Mouse (Mus musculus) adrenal gland, postnatal 10 days (tissue): ENCODE measurements around the gene Pcbp1. TPM values are rescaled to one million over a fixed set of nuclear protein-coding genes. Genes with fewer than 3 reads are reported as not detected.
"Not testable (repeated sequence)": the region's sequence is repeated elsewhere in the genome, so short reads cannot be mapped to it uniquely, and the experiment has no call there.

Experiments
- DNase-seq: peaks from one replicate; pipeline ENCODE4 v3.0.0; 2021; ENCODE audit warnings: mixed read lengths
- microRNA-seq: library from miRNA; unstranded; fragments of <30 nt; microRNA quantifications from one replicate; pipeline ENCODE4 v1.2.0, GENCODE M21; 2021
- total RNA-seq, 2 experiments: library from RNA; stranded (reverse); gene quantifications; 2 replicates each; pipeline ENCODE4 v1.2.3; 2021

The Pcbp1 gene
- total RNA-seq, 2 experiments from 2014 or later, result 233 to 243 TPM

DNA sequence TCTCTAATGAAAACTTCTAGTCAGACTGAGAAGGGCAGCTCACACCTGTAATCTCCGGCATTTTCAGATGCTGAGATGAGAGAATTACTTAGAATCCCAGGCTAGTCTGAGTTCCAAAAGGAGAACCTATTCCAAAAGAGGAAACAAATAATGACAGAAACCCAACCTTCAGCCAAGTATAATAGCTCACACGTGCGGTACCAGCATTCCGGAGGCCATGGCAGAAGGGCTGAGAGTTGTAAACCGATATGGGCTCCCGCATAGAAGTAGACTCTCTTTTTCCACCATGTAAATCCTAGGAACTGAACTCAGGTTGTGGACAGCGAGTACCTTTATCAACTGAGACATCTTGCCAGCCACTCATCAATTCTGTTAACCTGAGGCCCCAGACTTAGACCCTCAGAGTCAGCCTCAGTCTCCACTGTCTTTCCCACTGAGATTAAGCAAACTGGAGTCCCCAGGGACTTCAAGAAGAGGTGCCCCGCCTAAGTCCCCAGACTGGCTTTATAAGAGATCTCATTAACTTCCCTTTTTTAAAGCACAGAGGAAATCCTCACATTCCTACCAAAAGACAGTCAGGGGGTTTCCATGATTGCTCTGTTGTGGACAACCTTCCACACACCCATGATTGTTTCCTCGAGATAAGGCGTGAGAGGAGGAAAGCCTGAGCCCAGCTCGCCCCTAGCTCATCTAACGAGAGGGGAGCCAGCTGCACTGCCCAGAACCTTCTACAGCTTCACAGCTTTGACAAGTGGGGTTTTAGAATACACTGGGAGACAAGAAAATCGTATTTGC, 32.5 kb downstream of the Pcbp1 start:
- no peak for DNase-seq

DNA sequence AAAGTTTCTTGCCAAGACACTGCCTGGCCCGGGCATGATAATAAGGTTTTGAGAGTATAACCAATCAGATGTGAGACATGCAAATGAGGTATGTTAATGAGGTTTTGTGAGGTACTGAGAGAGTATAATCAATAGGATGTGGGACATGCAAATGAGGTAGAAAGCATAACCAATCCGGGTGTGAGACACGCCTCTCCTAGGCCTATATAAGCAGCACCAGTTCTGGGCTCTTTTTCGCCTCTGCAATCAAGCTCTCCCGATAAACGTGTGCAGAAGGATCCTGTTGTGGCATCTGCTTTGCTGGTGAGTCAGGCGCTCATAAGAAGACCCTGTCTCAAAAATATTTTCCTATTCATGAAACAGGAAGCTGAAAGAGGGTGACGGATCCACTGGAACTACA, 35.7 kb downstream of the Pcbp1 start:
- not testable (repeated sequence) for DNase-seq

DNA sequence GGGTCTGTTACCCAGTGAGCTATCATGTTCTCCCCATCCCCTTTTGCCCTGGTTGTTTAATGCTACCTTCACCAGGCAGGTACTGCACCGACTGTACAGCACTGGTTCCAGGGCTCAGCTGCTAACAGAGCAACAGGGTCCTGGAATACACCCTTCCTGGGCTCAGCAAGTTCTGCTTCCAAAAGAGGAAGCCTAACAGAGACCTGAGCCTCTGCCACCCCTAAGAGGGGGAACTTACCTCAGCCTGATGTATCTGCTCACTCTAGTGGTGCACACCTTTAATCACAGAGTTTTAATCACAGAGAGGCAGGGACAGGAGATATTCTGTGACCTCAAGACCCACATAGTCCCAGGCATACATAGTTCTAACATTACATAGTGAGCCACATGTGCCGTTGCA, 36.2 kb downstream of the Pcbp1 start:
- DNase-seq, result no peak

DNA sequence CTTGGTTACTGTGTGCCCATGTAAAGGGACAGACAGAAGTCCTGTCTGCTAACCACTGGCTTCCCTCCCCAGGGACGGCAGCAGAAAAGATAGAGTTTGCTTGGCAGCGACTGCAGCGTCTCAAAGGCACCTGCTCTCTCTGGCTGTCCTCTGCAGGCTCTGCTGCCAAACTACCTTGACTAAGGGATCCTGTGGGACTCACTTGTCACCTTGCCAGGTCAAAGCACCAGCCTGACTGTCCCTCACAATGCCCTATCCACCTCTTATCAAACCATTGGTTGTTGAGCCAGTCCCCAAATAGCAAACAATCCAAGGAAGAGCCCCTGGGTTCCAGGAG, 38.0 kb downstream of the Pcbp1 start:
- DNase-seq, result peak; percentile 51

DNA sequence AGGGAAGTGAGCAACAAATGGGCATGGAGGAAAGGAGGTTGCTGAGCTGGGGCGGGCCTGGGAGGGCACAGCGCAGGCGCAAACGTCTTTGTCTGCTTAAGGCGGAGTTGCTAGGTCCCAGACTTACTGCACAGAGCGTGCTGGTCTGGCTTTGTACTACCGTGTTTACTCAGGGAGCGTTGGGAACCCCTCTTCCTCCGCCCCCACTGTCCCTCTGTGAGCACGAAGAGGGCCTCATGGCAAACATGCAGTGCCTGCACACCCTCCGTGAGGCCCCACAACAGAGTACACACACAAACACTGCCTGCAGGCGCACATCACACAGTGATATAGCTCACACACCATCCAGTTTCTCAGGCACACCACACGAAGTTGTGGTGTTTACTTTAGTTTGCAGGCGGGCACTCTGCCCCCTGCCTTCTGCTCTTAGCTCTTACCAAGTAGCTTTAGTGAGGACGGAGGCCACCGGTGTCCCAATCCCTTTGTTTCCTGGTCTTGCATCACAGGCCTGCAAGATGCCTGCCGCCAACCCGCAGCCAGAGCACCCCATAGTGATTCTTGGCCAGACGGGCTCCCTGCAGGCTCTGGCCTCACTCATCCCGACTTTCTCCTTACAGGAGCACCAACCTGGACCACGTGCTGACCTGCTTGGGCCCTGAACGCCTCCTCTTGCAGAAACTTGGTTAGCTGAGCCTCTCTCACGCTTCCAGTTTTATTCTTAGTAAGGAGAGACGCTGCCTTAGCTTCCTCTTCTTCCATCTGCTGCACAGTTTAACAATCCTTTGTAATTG, 38.6 kb downstream of the Pcbp1 start:
- peak; percentile 89 for DNase-seq

DNA sequence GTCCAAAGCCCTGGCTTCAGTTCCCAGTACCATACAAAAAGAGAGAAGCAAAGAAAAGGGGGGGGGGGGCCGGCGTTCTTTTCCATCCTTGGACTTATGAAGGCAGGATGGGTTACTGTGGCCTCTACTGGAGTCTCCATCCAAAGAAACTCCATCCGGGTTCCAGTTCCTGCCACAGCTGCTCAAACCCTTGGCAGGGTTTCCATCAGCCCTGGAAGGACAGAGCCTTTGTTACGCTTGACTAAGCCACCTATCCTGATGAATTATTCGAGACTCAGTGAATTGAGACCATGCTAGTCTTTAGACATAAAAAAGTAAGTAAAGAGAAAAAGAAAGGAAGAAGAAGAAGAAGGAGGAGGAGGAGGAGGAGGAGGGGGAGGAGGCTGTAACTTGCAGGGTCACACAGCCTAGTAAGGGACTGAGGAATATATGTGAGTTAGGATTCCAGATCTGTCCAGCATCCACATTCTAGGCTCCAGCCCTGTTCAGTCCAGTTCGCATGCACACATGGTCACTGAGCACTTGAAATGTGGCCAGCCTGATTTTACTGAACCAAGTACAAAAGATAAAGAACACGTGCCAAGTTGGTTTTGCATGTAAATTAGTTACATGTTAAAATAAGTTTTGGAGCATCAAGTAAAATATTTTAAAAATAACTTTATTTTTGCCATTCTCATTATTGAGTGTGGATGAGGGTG, 40.0 kb downstream of the Pcbp1 start:
- DNase-seq, result no peak

DNA sequence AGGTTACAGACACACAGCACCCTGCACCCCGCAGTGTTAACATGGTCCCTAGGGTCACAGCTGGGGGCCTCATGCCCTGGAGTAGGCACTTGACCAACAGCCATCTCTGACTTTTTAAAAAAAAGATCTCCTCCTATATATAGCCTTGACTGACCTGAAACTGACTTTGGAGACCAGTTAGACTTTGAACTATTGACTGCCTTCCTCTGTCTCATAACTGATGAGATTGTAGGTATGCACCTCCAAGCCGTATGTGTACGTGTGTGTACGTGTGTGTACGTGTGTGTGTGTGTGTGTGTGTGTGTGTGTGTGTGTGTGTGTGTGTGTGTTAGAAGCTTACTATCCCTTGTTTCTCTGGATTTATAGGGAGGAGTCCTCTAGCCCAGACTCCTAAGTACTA, 44.2 kb downstream of the Pcbp1 start:
- DNase-seq, result no peak

DNA sequence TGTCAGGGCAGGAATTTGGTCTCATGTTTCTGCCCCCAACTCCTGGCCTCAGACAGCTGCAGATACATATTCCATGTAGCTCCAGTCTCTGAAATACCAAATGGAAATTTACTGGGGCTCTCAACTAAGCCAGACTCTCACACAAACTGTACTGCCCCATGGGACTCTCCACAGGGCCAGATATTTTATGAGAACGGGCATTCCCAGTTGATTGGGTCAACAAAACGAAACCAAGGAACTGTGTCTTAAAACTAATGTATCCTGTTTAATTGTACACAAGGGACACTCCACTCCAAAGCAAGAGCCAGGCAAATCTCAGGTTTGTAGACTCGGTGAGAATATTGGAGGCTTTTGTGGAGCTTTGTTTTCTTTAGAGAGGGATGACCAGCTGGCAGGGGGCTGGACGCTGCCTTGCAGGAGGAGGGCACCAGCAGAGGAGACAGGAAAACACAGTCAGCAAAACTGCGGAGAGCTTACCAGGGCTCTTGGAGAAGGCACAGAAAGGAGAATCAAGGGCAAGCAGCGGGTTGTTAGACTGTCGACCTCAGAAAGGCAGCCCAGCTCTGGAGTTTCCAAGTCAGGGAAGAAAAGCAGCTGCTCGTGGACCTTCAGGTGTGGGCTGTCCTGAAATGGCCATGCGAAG, 45.8 kb downstream of the Pcbp1 start:
- peak; percentile 65 for DNase-seq

DNA sequence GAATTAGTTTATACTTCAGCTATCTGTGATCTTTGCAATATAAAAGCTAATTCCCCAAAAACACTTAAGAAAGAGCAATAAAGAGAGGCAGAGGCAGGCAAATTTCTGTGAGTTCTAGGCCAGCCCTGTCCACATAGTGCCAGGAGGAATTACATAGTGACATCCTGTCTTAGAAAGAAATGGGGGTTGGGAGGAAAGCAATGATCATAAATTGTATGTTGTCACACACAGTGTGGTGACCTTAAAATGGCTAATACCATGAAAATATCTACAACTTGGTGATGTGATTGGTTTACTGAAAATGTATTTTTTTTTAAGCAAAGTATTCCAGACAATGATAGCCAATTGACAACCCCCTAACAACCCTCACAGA, 46.3 kb downstream of the Pcbp1 start:
- DNase-seq, result no peak

DNA sequence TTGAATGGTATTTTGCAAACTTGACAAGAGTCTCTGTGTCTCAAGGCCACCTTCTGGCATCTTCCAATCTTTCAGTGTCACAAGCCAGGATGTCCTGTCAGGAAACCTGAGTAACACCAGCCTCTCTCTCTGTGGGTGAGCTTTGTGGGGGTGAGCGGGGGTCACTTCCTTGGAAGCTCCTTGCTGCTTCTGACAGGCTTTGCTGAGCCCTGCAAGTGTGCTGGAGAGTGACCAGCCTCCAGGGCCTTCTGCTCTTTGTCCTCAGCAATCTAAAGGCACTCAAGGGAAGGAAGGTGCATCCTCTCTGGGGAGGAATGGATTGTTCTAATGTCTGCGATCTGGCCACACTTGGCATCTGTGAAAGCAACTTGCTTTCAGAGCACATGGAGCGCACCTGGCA, 46.8 kb downstream of the Pcbp1 start:
- peak; percentile 49 for DNase-seq

DNA sequence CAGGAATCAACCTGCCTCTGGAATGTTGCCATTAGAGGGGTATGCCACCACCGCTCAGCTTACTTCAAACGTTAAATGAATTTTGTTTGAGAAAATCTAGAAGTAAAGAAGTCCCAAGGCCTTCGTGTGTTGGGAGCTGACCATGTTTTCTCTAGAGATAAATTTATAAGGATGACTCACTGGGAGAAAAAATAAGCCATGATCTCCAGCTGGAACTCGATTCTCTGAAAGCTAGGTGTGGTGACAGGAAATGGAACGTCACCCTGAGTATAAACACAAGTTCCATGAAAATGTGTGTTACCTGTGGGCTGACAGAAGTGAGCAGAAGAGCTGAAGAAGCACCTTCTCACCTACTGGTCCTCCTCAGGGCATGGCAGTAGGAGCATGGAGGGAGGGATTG, 49.2 kb downstream of the Pcbp1 start:
- DNase-seq, result no peak

DNA sequence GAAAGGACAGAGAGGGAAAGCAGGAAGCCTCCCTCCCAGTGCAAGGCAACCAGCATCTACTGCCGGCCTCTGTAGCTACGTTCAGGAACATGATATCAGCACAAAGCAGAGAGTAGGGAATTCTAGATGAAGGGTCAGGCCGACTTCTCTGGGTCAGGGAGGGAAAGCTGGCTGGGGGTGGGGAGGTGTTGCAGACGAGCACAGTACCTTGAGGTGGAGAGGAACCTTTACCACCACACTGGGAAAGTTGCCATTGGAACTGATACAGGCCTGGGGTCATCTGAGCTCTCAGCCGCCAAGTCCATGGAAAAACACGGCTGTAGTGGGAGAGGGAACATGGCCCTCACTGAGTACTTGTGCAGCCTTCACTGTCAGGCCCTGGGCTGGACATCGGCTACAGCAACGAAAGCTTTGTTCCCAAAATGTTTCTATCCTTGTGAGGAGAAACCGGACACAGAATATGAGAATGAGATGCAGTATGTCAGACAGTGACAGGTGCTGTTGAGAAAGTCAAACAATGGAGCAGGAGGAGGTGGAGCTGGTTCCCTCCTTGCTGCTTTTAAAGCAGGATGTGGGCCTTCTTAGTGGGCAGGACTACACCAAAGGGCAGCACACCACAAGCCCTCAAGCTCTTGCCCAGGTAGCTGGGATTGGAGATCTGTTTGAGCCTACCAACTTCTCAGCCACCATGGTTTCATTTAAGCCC, 50.5 kb downstream of the Pcbp1 start:
- no peak for DNase-seq

DNA sequence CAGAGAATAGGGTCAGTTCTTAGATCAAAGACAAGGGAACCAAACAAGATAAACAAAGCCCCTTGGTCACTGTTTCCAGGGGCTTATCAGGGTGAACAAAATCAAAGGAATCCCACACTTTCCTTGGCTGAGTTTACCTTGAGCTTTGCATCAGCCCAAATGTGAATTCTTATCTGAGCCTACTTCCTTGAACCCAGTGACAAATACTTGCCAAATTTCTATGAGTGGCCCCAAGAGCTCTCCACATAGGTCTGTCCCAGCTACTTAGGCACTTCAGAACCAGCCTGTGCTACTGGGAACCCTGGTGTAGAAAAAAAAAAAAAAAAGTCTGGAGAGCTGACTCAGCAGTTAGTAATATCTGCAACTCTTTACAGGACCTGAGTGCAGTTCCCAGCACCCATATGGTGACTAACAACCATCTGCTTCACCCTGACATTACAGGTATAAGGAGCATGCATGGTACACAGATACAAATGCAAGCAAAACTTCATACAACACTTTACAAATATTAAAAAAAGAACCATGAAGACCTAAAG, 51.4 kb downstream of the Pcbp1 start:
- DNase-seq, result no peak

Small RNAs within 50 kb of the gene (microRNA-seq; reads per million reads assigned to microRNA genes)
- gene Gm22184, result not detected

Other genes starting within 250 kb of the Pcbp1 start
- 10 to 100 TPM; 75.1 to 80.4 TPM for gene Fam136a, start 160.7 kb downstream of the Pcbp1 start, total RNA-seq
- gene Snrpg, start 155.0 kb downstream of the Pcbp1 start, total RNA-seq, result 100 to 1,000 TPM; 222 to 235 TPM
- 100 to 1,000 TPM; 149 to 167 TPM for gene Pcyox1, start 129.2 kb downstream of the Pcbp1 start, total RNA-seq
- gene Tia1, start 122.1 kb downstream of the Pcbp1 start, total RNA-seq, result 10 to 100 TPM; 43.8 to 86.4 TPM
- gene Gm44790, start 99.7 kb downstream of the Pcbp1 start, total RNA-seq, result under 1 TPM in 1 of 2 experiments, not detected in 1; 0.85 TPM
- 10 to 100 TPM; 15.3 to 17.7 TPM for gene C87436, start 87.9 kb downstream of the Pcbp1 start, total RNA-seq
- gene Asprv1, start 101.8 kb upstream of the Pcbp1 start, total RNA-seq, result 1 to 10 TPM in 1 of 2 experiments, under 1 TPM in 1; 0.60 to 1.1 TPM
- 10 to 100 TPM in 1 of 2 experiments, 1 to 10 TPM in 1; 8.7 to 10.4 TPM for gene Mxd1, start 142.8 kb upstream of the Pcbp1 start, total RNA-seq
- gene Snrnp27, start 158.2 kb upstream of the Pcbp1 start, total RNA-seq, result 10 to 100 TPM; 59.0 to 63.9 TPM
- gene Gmcl1, start 207.1 kb upstream of the Pcbp1 start, total RNA-seq, result 10 to 100 TPM; 12.2 to 15.9 TPM